Mouse (Mus musculus) gastrocnemius, adult 8-10 months (tissue): ENCODE data around the gene Csf2rb2. TPM values are rescaled to one million over a fixed set of nuclear protein-coding genes. Genes with fewer than 3 reads are reported as not detected.
"Not testable (repeated sequence)": the region's sequence is repeated elsewhere in the genome, so short reads cannot be mapped to it uniquely, and the experiment has no call there.

Experiments
- DNase-seq, 2 experiments: peaks; one replicate each; pipeline ENCODE4 v3.0.0; 2022; ENCODE audit warnings: low spot score in 2 of 2
- total RNA-seq, 4 experiments: library from RNA; stranded (reverse); gene quantifications; 2 replicates each; pipeline ENCODE4 v1.2.4; 2022

Csf2rb2 gene
- under 1 TPM; 0.39 to 0.56 (median 0.43) TPM for total RNA-seq

GRCm38 (mm10) chr15:78305341-78305933 is at the start of gene Csf2rb2:
Gene Csf2rb2, minus strand, starts transcription at chr15:78305721.
- no peak for DNase-seq

DNA sequence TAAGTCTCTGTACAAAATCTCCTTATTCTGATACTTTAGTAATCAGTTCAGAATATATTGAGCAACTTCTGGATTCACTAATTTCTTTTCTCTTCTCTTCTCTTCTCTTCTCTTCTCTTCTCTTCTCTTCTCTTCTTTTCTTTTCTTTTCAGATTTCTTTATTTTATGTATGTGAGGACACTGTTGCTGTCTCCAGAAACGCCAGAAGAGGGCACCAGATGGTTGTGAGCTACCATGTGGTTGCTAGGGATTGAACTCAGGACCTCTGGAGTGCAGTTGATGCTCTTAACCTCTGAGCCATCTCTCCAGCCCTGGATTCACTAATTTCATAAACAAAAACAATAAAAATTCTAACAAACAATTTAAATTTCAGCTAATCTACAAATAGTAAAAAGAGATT is 49.4 kb upstream of the Csf2rb2 start:
- no peak for DNase-seq

GRCm38 (mm10) chr15:78351586-78352165 is 46.2 kb upstream of the Csf2rb2 start:
- DNase-seq: no peak

- DNase-seq: no peak
These were observed 39.0 kb upstream of the Csf2rb2 start for GRCm38 (mm10) chr15:78344567-78344966.

- DNase-seq: no peak
These were observed 38.2 kb upstream of the Csf2rb2 start for GRCm38 (mm10) chr15:78343683-78344082.

GRCm38 (mm10) chr15:78340919-78341318 is 35.4 kb upstream of the Csf2rb2 start:
- not testable (repeated sequence) for DNase-seq

DNA sequence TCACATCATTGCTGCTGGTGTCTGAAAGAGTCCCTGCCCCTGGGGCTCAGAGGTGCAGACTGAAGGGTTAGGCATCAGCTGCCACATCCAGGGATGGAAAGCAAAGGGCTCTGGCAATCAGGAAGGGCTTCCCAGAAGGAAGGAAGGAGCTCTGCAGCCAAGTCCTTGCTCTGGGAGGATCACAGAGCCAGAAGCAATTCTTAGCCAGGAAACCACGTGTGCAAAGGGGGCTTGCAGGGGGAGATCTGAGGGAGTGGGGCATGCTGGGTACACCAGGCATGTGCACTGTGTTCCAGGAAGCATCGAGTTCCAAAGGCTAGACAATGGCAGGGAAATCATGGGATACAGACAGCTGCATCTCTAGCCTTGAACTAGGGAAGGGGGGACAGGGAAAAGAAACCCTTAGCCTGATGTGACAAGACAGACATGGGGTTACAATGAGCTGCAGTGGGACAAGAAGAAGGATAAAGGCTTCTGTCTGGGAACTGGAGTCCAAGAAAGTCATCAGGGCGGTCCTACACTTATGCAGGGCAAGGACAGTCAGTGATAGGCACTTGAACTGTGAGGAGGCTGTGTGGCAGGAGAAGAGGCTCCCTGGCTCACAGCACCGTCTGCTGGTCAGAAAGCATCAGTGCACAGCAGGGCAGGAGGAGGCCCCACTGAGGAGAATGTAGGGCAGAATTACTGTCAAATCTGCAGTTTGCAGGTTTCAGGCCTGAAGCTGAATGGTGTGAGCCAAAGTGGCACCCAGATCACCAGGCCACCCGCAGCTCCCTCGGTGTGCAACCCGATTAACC is 34.3 kb upstream of the Csf2rb2 start:
- DNase-seq: peak; percentile 15 to 37

GRCm38 (mm10) chr15:78334380-78334779 is 28.9 kb upstream of the Csf2rb2 start:
- DNase-seq: no peak

- no peak for DNase-seq
These were observed 27.5 kb upstream of the Csf2rb2 start for GRCm38 (mm10) chr15:78332981-78333380.

- DNase-seq: no peak
These were observed 26.2 kb upstream of the Csf2rb2 start for GRCm38 (mm10) chr15:78331523-78332340.

DNA sequence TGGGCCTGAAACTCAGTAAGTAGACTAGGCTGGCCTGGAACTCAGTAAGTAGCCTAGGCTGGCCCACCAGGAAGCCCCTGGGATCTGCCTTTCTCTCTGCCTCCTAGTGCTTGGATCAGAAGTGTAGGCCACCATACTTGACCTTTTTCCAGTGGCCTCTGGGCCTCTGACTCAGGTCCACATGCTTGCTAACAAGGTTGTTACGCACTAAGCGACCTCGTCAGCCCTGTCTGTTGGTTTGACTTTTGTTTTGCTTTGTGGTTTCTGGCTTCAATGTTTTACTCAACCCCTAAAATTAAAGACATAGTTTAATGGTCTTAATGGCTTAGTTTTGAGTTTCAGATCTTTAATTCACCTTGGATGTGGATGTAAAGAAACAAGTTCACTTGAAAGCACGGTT is 25.2 kb upstream of the Csf2rb2 start:
- no peak for DNase-seq

DNA sequence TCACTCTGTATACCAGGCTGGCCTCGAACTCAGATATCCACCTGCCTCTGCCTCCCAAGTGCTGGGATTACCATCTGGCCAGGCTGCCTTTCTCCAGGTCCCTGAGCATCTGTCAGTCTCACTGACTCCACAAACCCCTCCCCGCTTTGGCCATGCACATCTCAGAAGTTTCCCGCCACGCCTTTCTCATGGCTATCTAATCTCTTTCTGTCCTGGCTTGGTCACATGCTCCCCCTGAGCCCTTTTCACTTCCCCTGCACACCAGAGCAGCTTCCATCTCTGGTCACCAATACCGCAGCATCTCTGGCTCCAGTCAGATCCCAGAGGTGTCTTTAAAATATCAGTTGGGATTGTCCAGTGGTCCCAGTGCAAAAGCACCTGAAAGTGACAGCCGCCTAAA is 24.5 kb upstream of the Csf2rb2 start:
- DNase-seq: not testable (repeated sequence)

- DNase-seq: no peak
These were observed 23.1 kb upstream of the Csf2rb2 start for GRCm38 (mm10) chr15:78328520-78329097.

DNA sequence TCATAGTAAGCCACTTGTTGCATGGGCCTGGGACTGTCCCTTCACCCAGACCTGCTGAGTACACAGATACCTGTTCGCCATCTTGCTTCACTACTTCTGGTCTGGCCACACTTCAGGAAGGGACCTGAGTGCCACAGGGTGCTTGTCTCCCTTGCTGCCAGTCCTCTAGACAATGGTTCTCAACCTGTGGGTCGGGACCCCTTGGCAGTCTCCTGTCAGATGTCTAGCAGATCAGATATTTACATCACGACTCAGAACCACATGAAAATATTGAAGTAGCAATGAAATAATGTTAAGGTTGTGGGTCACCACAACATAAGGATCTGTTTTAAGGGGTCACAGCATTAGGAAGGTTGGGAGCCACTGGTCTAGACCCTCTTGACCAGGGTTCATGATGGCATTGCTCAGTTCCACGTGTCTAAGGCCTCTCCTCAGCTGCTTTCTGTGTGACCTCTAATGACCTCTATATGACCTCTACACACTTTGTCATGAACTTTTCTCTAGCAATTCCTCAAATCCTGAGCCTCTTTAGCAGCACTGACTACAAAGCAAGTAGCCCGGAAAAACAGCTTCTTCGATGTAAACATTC is 22.3 kb upstream of the Csf2rb2 start:
- not testable (repeated sequence) for DNase-seq

DNA sequence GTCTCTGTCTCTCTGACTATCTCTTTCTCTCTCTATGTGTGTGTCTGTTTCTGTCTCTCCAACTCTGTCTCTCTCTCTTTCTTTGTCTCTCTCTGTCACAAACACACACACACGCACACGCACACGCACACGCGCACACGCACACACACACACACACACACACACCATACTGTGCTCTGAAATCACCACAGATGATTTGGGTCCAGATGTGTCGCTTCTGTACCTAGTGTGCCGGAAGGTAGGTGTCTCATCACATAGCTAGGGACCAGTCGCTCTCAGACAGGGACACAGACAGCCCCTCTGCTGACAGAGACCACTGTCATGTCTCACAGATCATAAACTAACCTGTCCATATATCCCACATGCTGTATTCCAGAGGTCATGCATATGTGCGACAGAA is 21.2 kb upstream of the Csf2rb2 start:
- no peak for DNase-seq

GRCm38 (mm10) chr15:78325671-78326339 is 20.3 kb upstream of the Csf2rb2 start, which contains the start of gene Csf2rb:
Gene Csf2rb, plus strand, starts transcription at chr15:78325752.
- DNase-seq: no peak

DNA sequence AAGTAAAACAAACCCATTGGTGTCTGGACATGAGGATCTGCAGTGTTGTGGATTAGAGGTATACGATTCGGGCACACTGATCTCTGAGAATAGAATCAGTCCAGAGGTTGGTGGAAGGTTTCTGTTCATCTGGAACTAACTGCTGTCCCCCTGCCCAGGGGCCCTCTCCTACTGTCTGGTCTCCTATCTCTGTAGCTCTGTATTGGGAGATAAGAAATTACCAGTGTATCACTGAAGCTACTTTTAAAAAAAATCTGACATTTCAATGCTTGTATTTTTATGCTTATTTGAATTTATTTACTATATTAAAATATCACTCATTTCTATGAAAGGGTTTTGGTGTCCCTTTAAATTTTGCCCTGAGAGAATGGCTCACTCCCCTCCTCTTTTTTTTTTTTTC is 18.8 kb upstream of the Csf2rb2 start:
- no peak for DNase-seq

DNA sequence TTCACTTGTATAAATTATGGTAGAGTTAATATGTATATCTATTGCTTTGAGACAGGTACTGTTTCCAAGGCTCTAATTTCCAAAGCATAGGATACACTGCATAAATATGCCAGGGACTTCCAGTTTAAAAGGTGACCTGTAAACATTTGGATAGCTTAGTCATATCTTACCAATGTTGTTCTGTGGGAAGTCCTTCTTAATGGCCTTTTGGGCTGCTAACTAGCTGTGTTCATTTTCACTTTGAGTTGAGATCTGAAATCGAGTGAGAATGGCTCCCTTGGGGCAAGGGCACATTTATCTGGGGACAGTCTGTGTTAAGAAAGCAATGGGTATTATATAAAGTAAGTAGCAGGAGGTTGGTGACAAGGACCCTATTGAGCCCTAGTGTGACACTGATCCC is 17.8 kb upstream of the Csf2rb2 start:
- DNase-seq: no peak

- DNase-seq: peak; percentile 59 to 69
These were observed 15.4 kb upstream of the Csf2rb2 start for GRCm38 (mm10) chr15:78320825-78321496.
